Mouse (Mus musculus) hindbrain, postnatal 0 days (tissue): ENCODE data around the gene Tmem108. TPM values are rescaled to one million over a fixed set of nuclear protein-coding genes. Genes with fewer than 3 reads are reported as not detected.
A peak's percentile ranks its signal among the peaks of the same experiment; 100 is the strongest.

Experiments
- ATAC-seq: fragments of 200-750 bp; cut with Nextera tagmentation; 2 replicates; pipeline ENCODE4 v1.8.0; 2017; ENCODE audit warnings: mild to moderate bottlenecking, moderate TSS enrichment, moderate library complexity
- DNase-seq: peaks from one replicate; pipeline ENCODE4 v3.0.0-alpha.2; 2015; ENCODE audit warnings: low spot score
- H3K27ac ChIP-seq: fragments of 300-500 bp; sonication (generic); 2 replicates; pipeline ENCODE4 v1.5.1; 2014; ENCODE audit warnings: mild to moderate bottlenecking
- H3K27me3 ChIP-seq: fragments of 300-500 bp; sonication (generic); 2 replicates; pipeline ENCODE4 v1.6.1; 2014; ENCODE audit warnings: low read length, mixed read lengths; ENCODE audit not compliant: insufficient read depth
- H3K36me3 ChIP-seq: fragments of 300-500 bp; sonication (generic); 2 replicates; pipeline ENCODE4 v1.6.1; 2014; ENCODE audit warnings: low read length, mixed read lengths; ENCODE audit not compliant: insufficient read depth
- H3K4me1 ChIP-seq: fragments of 300-500 bp; sonication (generic); 2 replicates; pipeline ENCODE4 v1.6.1; 2014; ENCODE audit warnings: antibody characterized with exemption, low read length, mixed read lengths; ENCODE audit not compliant: insufficient read depth
- H3K4me2 ChIP-seq: fragments of 300-500 bp; sonication (generic); 2 replicates; pipeline ENCODE4 v1.6.1; 2014; ENCODE audit warnings: low read depth, mild to moderate bottlenecking, low read length, moderate library complexity, mixed read lengths
- H3K4me3 ChIP-seq: fragments of 300-500 bp; sonication (generic); 2 replicates; pipeline ENCODE4 v1.5.1; 2014; ENCODE audit warnings: low read length
- H3K9ac ChIP-seq: fragments of 300-500 bp; sonication (generic); replicated peaks from 2 replicates; pipeline ENCODE4 v1.6.1; 2014; ENCODE audit warnings: mild to moderate bottlenecking, low read length, moderate library complexity, mixed read lengths
- H3K9me3 ChIP-seq: fragments of 300-500 bp; sonication (generic); 2 replicates; pipeline ENCODE4 v1.6.1; 2016; ENCODE audit warnings: low read length, mixed read lengths
- CTCF ChIP-seq: IDR thresholded peaks from 2 replicates; pipeline ENCODE4 v1.5.1; 2016; ENCODE audit warnings: antibody characterized with exemption, control low read depth, low read depth
- WGBS: fragments of 180-500 bp; shearing (Covaris S2); extraction: QIAGEN DNeasy Blood & Tissue Kit; methylation state at CpG from one replicate; pipeline ENCODE4 v1.1.7; 2014; 5-methylcytosine and 5-hydroxymethylcytosine counted together
- polyA plus RNA-seq: library from polyadenylated mRNA; unstranded; fragments of >200 nt; fragmentation: Nextera tagmentation; extraction: Ambion mirVana; gene quantifications from 2 replicates; pipeline ENCODE4 v1.2.1, GENCODE M21; 2015
- total RNA-seq: library from RNA; depleted of rRNA; stranded (reverse); fragments of >200 nt; gene quantifications from 2 replicates; pipeline ENCODE4 v1.2.3, GENCODE M21; 2014

Tmem108 gene
- total and polyA plus RNA-seq, 2 experiments from 2014 or later, result 21.5 to 24.4 TPM

DNA sequence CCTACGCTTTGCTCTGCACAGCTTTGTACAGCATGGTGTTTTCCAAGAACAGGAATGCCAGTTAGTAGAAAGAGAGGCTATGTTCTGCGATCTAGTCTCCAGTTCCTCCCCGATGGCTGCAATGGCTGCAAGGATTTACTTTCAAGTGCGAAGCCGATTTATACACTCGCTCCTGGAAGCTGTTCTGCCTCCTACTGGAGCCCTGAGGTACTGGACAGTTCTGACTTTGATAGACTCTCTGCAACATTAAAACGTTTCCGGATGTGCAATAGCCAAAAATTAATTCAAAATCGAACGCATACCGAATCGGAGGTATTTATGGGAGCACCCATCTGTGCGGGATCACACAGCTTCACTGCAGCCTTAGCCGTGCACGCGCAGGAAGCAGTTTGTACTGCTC lies 58.6 kb downstream of the Tmem108 start:
- peak; percentile 21; the same call in 1 of the 2 replicates for TF ChIP-seq CTCF
- no peak overlapping the region for H3K4me2 ChIP-seq
- no peaks in the 10 kb centered on the region for H3K27me3 ChIP-seq
- no peaks in the 10 kb centered on the region for H3K9me3 ChIP-seq
- H3K27ac ChIP-seq, result no peak overlapping the region
- DNase-seq (no peak), ATAC-seq (no peak)
- WGBS, result 87% methylated on average over 16 of the region's 16 CpGs
- H3K9ac ChIP-seq, result no peak overlapping the region
- no peaks in the 10 kb centered on the region for H3K36me3 ChIP-seq
- H3K4me1 ChIP-seq, result no peaks in the 10 kb centered on the region
- H3K4me3 ChIP-seq, result no peak overlapping the region

DNA sequence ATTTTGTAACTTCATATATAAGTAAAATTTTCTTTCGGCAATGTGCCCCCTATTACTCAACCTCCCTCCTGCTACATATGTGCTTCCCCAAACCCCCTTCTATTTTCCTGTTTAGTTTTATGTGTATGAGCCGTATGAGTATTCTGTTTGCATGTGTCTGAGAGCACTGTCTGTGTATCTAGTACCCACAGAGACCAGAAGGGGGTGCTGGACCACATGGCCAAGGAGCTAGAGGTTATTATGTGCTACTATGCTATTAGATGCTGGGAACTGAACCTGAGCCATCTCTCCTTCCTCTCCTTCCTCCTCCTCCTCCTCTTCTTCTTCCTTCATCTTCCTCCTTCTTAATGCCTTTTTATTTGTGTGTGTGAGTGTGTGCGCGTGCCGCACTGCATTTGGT lies 59.2 kb downstream of the Tmem108 start:
- no peak for DNase-seq
- no peaks in the 10 kb centered on the region for H3K9me3 ChIP-seq
- no peak overlapping the region for H3K9ac ChIP-seq
- no peak overlapping the region for H3K27ac ChIP-seq
- ATAC-seq, result no peak
- no peaks in the 10 kb centered on the region for H3K4me1 ChIP-seq
- peak; percentile 34; the same call in 1 of the 2 replicates for TF ChIP-seq CTCF
- no peaks in the 10 kb centered on the region for H3K27me3 ChIP-seq
- no peaks in the 10 kb centered on the region for H3K36me3 ChIP-seq
- no peak overlapping the region for H3K4me2 ChIP-seq
- no peak overlapping the region for H3K4me3 ChIP-seq
- 92% methylated on average over 5 of the region's 5 CpGs for WGBS

DNA sequence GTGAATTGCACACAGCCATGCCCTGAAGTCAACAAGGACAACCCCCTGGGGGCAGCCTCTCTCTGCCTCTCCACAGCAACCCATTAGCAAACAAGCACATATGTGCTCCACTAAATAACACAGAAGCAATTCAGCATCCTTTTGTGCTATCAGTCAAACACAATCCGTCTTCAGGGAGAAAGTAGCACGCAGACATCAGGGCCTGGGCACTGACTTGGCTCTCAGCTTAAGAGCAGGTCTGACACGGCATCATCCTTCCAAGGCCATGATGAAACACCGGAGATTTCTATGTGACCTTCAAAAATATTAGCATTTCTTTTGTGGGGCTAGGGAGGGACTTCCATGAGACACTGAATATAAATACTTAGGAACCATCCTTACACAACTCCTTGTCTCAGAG lies 60.2 kb downstream of the Tmem108 start:
- Histone ChIP-seq H3K27ac (no peak overlapping the region), H3K9me3 (no peaks in the 10 kb centered on the region), H3K27me3 (no peaks in the 10 kb centered on the region), H3K4me3 (no peak overlapping the region), H3K4me2 (no peak overlapping the region), H3K9ac (no peak overlapping the region), H3K4me1 (no peaks in the 10 kb centered on the region), H3K36me3 (no peaks in the 10 kb centered on the region)
- no peak for TF ChIP-seq CTCF
- DNase-seq (no peak), ATAC-seq (no peak)
- 48% methylated on average over 4 of the region's 4 CpGs for WGBS

DNA sequence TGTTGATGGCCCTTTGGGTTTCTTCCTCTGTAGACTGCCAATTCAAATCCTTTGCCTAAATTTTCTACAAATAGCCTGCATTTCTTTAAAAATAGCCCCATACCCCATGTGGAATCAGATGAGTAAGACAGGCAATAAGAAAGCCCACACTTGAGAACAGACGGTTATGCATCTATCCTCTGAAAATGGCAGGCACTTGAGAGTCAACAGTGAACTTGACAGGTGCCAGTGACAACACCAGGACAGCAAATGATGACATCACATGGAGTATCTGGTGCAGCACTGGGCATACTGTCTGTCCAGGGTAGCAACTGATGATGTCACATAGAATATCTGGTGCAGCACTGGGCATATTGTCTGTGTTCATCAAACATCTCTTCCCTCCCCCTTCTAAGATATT lies 61.4 kb downstream of the Tmem108 start:
- ATAC-seq (no peak), DNase-seq (no peak)
- Histone ChIP-seq H3K9ac (no peak overlapping the region), H3K4me3 (no peak overlapping the region), H3K27me3 (no peaks in the 10 kb centered on the region), H3K27ac (no peak overlapping the region), H3K4me2 (no peak overlapping the region), H3K9me3 (no peaks in the 10 kb centered on the region), H3K4me1 (no peaks in the 10 kb centered on the region), H3K36me3 (no peaks in the 10 kb centered on the region)
- no peak for TF ChIP-seq CTCF
- WGBS, result 92% methylated on average over 1 of the region's 1 CpGs

DNA sequence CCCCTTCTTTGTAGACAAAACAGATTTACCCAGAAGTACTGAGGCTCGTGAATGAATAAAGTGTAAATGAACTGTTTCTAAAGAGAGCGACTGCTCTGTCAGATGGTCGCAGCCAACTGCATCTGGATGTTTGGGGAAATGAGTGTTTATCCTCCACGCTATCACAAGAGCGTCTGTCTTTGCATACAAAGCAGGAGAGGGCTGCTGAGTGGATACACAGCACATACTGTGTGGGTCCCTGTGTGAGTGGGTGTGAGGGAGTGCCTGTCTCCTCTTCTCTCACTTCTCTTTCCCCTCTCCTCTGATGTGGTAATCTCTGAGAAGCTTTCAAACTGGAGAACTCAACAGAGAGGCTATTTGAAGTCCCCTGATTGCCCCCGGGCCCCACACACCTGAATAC lies 64.7 kb downstream of the Tmem108 start:
- Histone ChIP-seq H3K36me3 (no peaks in the 10 kb centered on the region), H3K4me2 (no peak overlapping the region), H3K4me3 (no peak overlapping the region), H3K9ac (no peak overlapping the region), H3K9me3 (no peaks in the 10 kb centered on the region), H3K27ac (no peak overlapping the region), H3K4me1 (peaks cover 10% of the 10 kb centered on the region), H3K27me3 (no peaks in the 10 kb centered on the region)
- ATAC-seq (no peak), DNase-seq (no peak)
- 54% methylated on average over 6 of the region's 6 CpGs for WGBS
- TF ChIP-seq CTCF, result no peak

DNA sequence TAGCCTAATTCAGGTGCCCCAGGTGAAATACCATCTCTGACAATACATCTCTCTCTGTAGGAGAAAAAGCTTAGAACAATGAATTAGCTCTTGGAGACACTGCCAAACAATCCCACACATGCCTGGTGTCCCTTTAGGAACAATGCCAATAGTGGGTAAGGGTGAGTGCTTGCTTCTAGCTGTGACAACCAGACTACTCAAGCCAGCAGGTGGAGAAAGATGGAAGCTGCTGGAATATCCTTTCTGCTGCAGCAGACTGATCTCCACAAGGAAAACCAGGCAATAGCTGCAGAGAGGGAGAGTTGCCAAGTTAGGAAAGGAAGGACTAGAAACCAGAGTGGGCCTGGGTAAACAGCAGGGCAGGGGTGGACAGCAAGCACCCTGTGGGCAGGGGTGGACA lies 67.8 kb downstream of the Tmem108 start:
- no peaks in the 10 kb centered on the region for H3K27me3 ChIP-seq
- H3K4me3 ChIP-seq, result no peak overlapping the region
- no peak overlapping the region for H3K9ac ChIP-seq
- TF ChIP-seq CTCF, result no peak
- H3K9me3 ChIP-seq, result no peaks in the 10 kb centered on the region
- no peak overlapping the region for H3K4me2 ChIP-seq
- H3K36me3 ChIP-seq, result no peaks in the 10 kb centered on the region
- ATAC-seq (no peak), DNase-seq (peak; percentile 6)
- H3K27ac ChIP-seq, result no peak overlapping the region
- H3K4me1 ChIP-seq, result peaks cover 10% of the 10 kb centered on the region

DNA sequence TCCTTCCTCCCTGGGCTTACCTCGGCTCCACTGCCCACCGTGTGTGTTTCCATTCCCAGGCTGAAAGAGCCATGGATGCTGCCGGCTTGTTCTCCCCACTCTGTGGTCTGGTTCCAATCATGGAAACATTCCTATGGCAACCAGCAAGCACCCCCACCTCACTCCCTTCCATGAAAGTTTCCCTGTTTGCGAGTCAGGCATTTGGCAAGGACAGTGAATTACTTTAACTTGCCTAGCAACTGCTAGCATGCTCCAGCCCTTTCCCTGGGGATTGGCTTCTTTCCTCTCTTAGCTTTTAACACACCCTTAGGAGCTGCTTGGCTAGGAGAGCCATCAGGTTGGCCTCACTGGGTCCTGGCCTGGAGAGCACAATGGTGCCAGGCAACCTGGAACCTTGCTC lies 68.9 kb downstream of the Tmem108 start:
- Histone ChIP-seq H3K4me2 (no peak overlapping the region), H3K9me3 (no peaks in the 10 kb centered on the region), H3K27me3 (no peaks in the 10 kb centered on the region), H3K4me3 (no peak overlapping the region), H3K4me1 (peaks cover 13% of the 10 kb centered on the region), H3K9ac (no peak overlapping the region), H3K36me3 (no peaks in the 10 kb centered on the region), H3K27ac (no peak overlapping the region)
- peak; percentile 85 for DNase-seq
- no peak for TF ChIP-seq CTCF
- ATAC-seq, result peak; percentile 70; the same call in 1 of the 2 replicates
- 38% methylated on average over 4 of the region's 4 CpGs for whole genome bisulfite sequencing
